Mouse (Mus musculus): ENCODE data around the gene Zfp990. TPM values are rescaled to one million over a fixed set of nuclear protein-coding genes. Genes with fewer than 3 reads are reported as not detected.

The Zfp990 gene
- polyA plus RNA-seq, 1 experiment: 1.6 TPM

Other genes with a start within 250 kb of the Zfp990 start
- gene Tnfrsf8, start 195.6 kb upstream of the Zfp990 start, polyA plus RNA-seq (2012; rRNA removed): 1.5 TPM in 2 replicates
- gene Gm13212, start 74.4 kb downstream of the Zfp990 start, polyA plus RNA-seq (2012; rRNA removed): 0.15 and 0.18 TPM in 2 replicates
- gene Zfp980, start 159.9 kb downstream of the Zfp990 start, polyA plus RNA-seq (2012; rRNA removed): 0.11 TPM in 1 of 2 replicates, not detected in the other